Mouse (Mus musculus) mesoderm, embryonic 11.5 days (tissue): ENCODE results near the gene Snupn.
A peak's percentile ranks its signal among the peaks of the same experiment; 100 is the strongest.

Source experiments
- DNase-seq: peaks from one replicate; pipeline ENCODE4 v3.0.0-alpha.2; 2012; ENCODE audit warnings: low read depth, low spot score

Snupn gene

DNA sequence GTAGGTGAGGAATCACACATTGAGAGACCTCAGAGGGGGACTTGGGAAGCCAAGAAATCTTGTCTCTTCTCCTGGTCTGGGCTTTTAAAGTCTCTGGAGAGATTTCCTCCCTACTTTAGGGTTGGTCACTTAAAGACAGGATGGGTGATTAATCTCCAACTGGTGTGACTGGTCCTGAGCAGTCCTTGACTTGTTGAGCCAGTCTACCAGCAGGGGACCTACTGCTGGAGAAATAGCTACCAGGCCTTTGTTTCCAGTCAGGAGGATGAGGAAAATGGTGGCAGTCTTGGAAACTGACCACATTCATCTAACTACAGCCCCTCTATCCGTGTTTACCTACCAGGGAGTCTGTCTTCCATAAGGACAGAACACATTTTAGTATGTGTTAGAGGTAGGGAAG is 61.7 kb downstream of the Snupn start:
- DNase-seq: no peak

DNA sequence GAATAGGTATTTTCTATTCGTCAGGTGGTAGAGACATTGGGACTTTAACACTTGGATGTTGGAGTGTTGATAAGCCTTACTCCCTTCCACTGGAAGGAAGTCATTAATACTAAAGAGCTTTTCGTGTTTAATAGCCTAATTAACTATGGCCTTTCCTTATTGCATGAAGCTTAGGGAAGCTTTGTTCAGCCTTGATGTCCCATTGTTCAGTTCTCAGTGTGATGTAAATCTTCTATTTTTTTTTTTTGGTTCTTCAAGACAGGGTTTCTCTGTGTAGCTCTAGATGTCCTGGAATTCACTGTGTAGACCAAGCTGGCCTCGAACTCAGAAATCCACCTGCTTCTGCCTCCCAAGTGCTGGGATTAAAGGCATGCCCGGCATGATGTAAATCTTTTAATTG is 62.2 kb downstream of the Snupn start:
- DNase-seq: no peak

DNA sequence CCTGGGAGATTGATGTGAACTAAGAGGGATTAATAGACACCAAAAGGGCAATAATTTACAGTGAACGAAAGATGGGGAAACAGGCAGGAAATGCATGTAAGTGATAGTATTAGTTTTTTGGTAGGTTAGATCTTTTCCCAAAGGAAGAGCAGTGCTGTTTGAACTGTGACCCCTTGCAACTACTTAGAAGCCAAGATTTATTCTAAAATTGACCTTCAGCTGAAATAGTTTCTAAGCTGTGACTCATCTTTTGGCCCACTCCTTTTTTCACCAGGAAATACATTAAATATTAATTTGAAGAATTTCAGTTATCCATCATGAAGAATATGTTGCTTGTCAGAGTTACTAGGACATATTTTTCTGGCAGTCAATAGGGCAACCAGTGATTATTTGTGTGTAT is 63.1 kb downstream of the Snupn start:
- no peak for DNase-seq

DNA sequence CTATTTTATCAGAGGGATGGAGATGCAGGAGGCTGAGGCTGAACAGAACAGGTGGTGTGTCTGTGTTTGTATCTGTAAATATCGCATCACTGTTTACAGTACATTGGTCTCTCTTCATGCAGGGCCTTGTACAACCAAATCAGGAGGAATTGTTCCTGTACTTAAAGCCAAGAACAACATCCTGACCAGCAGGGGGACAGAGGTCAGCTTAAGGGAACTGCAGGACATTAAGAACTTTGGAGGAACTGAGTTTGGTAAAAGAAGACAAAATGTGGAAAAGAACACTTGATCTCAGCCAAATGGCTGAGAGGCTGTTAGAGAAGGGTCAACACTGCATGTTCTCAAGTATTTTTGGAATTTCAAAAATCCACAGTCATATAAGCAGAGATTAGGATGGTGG is 64.1 kb downstream of the Snupn start:
- DNase-seq: peak; percentile 8

DNA sequence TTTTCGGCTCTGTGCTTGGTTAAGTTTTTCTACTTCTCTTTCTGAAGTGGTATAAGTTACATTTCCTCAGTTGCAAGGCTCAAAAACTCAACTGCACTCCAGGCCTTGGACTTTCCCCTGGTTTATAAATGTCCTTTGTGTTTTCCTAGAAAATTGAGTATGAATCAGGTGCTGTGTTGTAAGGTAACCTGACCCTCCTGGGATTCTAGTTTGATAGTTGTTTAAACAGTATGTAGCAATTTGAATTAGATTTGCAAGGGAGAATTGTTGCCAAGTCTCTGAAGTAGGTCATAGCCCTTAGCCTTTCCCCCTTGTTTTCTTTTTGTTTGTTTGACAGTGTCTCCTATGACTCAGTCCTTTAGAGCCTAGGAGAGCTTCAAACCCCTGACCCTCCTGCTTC is 67.0 kb downstream of the Snupn start:
- no peak for DNase-seq

DNA sequence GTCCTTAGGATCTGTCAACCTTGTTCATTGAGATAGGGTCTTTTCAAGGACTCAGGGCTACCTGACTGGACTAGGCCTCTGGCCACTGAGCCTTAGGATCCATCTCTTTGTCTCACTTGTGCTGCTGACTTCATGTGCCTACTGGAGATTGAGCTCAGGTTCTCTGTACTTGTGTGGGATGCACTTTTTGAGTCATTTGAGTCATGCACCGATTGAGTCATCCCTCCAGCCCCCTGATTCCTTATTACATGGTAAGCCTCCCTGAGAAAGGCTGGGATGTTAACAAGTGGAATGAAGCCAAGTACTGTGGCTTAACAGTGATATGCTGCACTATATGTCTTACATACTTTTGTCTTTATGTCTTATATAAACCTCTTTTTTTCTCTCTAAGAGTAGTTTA is 81.1 kb downstream of the Snupn start:
- no peak for DNase-seq
